Mouse (Mus musculus) small intestine, adult 2 months (tissue): ENCODE results near the gene Ahcyl2.

Source experiments
- CTCF ChIP-seq: fragments of 200-500 bp; IDR thresholded peaks from 2 replicates; pipeline ENCODE4 v1.5.1; 2012; ENCODE audit warnings: low read depth, mild to moderate bottlenecking, control low read depth, inconsistent platforms, low read length, moderate library complexity, mixed read lengths; ENCODE audit not compliant: insufficient replicate concordance, insufficient read length; ENCODE audit errors: extremely low read depth
- POLR2A ChIP-seq: fragments of 200-500 bp; IDR thresholded peaks from 2 replicates; pipeline ENCODE4 v1.6.1; 2012; ENCODE audit warnings: low read depth, mild to moderate bottlenecking, control low read depth, inconsistent platforms, low read length, moderate library complexity

GRCm38 (mm10) chr6:29901450-29901849 lies 133.6 kb downstream of the Ahcyl2 start:
- TF ChIP-seq POLR2A (no peak), CTCF (no peak)
